Mouse (Mus musculus): ENCODE data around the gene Alx3.

DNA sequence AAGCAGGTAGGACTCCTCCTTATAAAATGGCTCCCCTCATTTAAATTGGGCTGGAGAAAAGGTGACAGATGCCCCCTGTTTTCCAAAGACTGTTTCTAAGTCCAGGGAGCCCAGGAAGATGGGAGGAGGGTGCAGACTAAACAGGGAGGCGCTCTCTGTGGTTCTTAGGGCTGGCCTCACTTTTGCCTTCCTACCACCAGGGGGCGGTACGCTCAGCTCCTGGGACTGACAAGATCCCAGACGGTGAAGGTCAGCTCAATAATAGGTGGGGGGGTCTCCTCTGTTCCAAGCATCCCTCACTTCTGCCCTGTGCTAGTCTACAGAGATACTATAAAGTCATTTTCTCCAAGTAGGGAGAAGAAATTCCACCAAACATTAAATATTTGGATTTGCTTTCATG lies 10.5 kb downstream of the Alx3 start:
- TF ChIP-seq EP300 (IDR thresholded peaks at IDR 0.05) = no peak
- TF ChIP-seq CTCF (IDR thresholded peaks at IDR 0.05) = peak; percentile 89

Data from lung, postnatal 0 days (tissue).